Mouse (Mus musculus) kidney, adult 18-20 months (tissue): Measurements from ENCODE around the gene Pfkfb2.

Experiments
- DNase-seq: peaks from one replicate; pipeline ENCODE4 v3.0.0; 2021

Pfkfb2 gene

DNA sequence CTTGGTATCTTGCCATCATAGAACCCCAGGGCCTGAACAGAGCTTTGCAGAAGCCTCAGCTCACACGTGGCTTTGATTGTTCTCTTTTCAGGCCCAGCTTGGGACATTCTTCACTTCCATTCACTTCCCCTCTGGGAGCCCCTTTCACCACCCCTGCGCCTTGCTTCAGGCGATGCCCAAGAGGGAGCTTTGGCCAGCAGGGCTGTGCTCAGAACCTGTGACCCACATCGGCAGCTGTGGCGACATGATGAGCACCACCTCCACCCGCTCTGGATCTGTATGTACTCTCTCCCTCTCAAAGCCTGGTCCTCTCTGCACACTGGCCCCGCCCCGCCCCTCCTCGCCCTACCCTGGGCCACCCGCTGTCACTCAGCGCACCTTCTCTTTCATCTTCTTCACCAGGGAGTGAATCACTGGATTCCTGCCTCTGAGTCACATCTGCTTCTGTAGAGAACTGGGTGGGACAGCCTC is 8.4 kb upstream of the Pfkfb2 start:
- no peak for DNase-seq

GRCm38 (mm10) chr1:130734852-130735251 is 5.8 kb upstream of the Pfkfb2 start:
- no peak for DNase-seq

DNA sequence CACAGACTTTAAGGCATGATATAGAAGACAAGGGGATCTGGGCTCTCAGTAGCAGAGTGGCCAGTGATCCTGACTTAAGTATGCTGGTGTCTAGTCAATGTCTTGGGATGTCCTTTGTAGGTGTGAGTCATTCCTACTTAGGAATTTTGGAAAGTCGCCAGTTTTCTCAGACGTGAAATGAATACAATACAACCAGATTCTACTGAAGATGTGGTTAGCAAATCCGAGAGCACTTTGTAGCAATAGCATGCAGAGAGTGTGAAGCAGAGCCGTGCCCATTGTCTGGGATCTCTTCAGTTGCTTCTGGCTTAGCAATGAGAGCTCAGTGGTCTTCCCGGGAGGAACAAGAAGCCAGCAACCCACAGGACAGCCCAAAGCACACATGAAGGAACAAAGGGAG is 5.4 kb upstream of the Pfkfb2 start:
- peak; percentile 32 for DNase-seq

GRCm38 (mm10) chr1:130733671-130734070 is 4.6 kb upstream of the Pfkfb2 start:
- DNase-seq = peak; percentile 76

GRCm38 (mm10) chr1:130732706-130733658 is 3.9 kb upstream of the Pfkfb2 start:
- DNase-seq = no peak

GRCm38 (mm10) chr1:130731741-130732337 is 2.8 kb upstream of the Pfkfb2 start, which contains the start of gene AA986860:
Gene AA986860, plus strand, starts transcription at chr1:130731976.
- DNase-seq = peak; percentile 65

DNA sequence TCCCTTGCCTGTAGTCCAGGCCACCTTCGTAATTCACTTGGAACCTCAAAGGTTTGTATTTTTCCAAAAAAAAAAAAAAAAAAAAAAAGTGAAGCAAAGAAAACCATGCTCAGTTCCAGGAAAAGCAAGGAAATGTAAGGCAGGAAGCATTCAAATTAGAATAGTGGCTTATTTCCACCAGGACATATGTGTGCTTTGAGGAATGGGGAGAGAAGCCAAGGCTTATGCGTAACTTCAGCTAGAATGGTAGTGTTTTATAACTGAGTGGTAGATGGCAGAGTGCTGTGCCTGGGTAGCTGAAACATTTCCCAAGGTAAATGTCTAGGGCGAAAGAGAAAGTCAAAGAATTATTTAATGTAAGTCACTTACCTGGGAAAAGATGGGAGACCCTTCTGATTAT is 345 bp downstream of the Pfkfb2 start:
- no peak for DNase-seq

DNA sequence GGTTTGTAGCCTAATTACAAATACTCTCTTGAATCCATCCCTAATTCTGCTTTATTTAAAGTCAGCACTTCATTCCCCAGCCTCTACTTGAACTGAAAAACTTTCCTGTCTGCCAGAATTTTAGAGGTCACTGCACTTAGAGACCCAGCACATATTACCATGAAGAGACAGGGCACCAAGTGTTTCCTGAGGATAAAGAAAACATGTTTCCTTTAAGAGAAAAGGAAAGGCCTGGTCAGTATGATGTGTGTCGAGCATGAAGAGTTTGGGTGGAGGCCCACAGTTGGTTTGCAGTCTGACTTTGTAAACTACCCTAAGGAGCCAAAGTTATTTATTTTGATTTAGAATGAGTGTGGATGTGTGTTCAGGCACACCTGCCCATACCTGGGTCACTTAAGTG is 983 bp downstream of the Pfkfb2 start:
- DNase-seq = no peak

DNA sequence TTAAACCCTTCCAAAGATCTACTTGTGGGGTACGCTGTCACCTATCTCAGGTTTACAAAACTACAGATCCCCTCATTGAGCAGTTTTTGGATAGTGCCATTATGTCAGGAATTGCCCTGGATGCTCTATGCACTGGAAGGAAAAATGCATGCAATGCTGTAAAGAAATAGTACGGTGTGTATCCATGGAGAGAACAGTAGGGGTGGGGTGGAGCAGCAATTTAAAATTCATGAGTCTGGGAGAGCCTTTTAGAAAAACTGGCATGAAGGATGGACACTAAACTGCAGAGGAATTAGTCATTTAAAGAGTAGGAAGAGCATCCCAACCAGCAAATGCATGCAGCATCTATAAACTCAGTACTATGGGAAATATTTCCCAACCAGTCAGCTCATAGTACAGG is 2.7 kb downstream of the Pfkfb2 start:
- DNase-seq = no peak

DNA sequence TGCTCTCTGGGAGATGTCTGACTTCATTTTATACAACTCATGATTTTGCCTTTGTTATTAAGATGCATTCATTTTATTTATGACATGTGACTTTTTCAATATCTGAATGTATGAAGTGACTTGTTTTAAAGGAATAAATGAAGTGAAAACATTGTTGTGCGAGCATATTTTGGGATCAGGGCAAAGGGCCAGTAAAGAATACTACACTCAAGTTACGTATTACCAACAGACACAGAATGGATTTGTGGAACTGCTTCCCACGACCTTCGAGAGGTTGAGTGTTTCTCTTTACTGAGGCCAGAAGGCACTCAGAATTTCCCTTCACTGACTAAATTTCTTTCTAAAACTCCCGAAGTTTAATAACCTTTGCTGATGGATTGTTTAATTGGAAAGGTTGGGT is 4.8 kb downstream of the Pfkfb2 start:
- DNase-seq = no peak

DNA sequence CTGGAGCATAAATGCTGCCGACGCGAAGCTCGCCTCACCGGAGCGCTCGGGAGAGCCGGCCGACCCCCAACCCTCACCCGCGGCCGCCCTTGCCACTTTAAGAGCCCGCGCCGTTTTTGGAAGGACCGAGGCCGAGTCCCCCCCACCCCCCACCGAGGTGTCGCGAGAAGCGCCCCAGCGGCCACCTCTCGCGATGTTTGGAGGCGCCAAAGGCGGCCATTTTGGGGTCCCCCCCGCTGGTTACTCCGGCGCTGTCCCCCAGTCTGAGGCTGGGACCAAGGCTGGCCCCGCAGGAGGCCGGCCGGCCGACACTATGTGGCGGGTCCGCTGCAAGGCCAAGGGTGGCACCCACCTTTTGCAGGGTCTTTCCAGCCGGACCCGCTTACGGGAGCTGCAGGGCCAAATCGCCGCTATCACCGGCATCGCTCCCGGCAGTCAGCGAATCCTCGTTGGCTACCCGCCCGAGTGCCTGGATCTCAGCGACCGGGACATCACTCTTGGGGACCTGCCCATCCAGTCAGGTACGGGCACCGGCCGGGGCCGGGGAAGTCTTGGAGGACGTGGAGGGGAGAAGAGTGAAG is 11.7 kb downstream of the Pfkfb2 start, which contains the start of gene Yod1:
TSS of gene Yod1 (plus strand) at position 37 of the 581 bp plus-strand sequence.
- peak; percentile 92 for DNase-seq

- DNase-seq = no peak
Measured at GRCm38 (mm10) chr1:130716513-130717290, 12.4 kb downstream of the Pfkfb2 start.

DNA sequence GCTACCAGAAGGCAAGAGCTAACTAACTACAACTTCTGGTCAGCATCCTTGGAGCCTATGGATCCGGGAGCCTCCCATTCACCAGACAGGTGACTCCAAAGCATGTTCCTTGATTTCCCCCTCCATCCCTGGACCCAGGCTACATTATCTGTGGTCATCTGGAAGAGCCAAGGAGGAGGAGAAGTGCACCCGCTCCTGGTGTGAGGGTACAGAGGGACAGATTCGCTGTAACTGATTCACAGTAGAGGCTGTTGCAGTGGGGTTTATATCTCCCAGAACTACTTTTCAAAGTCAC is 12.9 kb downstream of the Pfkfb2 start:
- DNase-seq = no peak

DNA sequence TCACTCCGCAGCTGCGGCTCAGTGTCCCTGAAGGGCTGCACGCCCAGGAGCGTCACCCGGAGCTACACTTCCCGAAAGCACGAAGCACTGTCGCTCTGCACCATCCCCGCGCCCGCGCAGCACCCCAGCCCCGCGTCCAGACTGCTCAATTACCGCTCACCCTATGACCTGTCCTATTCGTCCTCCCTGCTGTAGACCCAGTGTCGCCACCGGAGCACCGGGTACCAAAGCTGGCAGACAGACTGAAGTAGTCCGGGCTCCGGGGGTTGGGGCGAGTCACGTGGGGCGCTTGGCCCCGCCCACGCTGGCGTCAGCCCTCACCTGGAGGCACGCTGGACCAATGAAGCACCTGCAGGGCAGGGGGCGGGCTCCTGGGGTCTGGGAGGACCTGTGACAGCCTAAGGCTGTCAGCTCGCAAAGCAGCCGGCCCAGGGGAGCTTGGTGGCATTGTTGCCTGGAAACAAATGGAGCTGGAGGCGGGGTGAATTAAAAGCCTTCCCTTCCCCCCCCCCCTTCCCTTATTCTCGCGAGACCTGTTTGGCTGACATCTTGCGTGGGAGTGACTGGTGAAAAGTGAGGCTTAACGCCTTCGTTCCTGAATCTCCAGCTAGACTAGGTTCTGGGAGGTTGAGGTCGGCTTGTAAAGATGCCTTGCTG is 13.4 kb downstream of the Pfkfb2 start, which contains the start of gene Gm29427:
TSS of gene Gm29427 (minus strand) at position 239 of the 657 bp plus-strand sequence.
- DNase-seq = peak; percentile 98

DNA sequence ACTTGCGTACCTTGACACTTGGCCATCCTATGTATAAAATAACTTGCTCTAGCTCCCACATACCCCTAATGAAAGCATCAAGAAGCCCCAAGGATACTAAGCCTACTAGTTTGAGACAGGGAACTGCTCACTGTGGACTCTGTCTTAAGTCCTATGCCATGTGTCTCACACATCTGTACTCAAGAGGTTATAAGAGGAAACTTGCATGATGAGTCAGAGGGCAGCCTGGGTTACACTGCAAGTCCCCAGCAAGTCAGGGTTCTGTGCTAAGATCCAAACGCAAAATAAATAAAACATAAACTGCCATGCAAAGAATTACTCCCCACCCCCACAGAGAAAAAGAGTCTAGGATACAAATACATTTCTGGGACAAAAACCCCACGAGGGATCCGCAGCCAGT is 15.0 kb downstream of the Pfkfb2 start:
- no peak for DNase-seq

DNA sequence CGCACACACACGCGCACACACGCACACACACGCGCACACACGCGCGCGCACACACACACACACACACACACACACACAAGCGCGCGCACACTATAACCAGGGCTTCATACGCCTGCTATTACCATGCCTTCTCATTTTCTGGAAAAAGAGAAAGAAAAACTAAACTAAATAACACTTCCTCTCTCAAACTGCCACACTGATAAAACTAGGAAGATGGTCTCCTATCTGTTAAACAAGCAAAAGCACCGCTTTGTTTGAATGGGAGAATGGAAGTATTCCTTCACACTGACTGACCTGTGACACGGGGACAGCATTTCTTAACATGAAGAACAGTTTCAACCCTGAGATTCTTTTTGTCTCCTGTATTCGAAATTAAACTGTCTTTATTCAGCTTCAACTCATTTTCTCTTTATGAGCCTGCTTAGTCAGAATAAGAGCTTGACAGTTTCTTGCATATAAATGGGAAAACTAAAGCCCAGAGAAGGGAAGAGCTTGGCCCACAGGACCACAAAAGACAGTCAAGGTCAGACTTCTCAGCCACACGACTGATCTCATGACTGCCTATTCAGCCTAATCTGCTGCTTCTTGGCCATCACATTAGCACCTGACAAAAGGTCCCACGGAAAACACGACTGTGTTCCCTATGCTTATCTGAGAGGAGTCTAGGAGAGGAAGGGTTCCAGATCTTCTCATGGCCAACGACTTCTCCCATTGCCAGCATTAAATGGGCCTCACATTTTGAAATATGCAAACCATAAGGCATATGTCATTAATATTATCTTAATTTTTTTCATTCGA is 18.6 kb downstream of the Pfkfb2 start:
- DNase-seq = no peak

DNA sequence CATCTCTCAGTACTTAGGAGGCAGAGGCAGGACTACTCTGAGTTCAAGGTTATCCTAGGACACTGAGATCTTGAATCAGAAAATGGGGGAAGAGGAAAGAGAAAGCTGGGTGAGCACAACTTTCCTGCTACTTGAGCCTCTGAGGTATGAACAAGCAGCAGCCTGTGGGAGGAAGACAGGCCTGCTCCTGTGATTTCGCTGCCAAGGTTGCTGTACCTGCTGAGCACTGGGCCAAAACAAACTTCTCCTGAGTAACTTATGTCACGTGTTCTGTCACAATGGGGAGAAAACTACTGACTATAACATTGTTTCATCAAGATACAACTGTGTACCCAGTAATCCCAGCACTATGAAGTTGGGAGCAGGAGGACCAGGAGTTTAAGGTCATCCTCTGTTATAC is 25.4 kb downstream of the Pfkfb2 start:
- DNase-seq = no peak

DNA sequence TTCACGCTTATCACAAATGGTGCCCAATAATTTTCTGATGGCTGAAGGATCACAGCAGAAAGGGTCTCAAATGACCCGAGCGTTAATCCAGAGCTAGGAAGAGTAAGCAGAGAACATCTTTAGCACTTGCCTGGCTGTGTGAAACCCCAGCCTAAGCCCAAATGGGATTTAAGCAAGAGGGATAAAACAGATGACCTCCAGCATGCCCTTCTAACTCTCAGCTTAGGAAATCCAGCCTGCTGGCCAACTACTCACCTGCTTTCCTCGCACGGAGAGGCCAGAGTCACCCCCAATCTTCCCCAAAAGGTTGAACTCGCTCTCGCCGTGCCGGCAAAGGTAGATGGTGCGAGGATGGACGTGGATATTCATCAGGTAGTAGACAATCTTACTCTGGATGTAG is 27.1 kb downstream of the Pfkfb2 start:
- DNase-seq = no peak

DNA sequence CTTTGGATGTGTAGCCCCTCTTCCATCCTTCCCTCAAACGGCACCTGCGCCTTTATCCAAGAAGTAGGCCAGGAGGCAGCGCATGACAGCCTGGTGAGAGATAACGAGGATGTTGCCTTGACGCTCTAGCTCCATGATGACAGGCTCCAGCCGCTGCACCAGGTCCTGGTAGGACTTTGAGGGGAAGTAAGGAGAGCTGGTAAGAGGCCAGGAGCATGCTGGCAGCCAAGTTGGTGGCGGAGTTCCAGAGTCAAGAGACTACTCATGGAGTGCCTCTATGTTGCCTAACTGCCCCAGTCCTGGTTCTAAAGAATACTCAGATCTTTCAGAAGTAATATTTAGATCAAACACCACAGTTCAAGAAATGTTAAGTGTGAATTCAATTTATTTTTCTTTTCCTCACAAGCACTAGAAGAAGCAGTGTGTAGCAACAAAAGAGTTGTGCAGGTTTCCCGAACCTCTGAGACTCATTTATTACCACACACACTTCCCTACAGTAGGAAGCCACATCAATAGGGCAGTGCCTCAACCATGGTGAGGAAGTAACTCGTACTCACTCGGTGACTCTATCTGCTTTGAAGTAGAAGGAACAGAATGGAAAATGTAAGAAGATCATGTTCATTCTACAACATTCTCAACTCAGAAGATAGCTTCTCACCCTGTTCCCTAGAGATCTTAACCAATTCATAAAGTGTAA is 29.0 kb downstream of the Pfkfb2 start:
- no peak for DNase-seq

DNA sequence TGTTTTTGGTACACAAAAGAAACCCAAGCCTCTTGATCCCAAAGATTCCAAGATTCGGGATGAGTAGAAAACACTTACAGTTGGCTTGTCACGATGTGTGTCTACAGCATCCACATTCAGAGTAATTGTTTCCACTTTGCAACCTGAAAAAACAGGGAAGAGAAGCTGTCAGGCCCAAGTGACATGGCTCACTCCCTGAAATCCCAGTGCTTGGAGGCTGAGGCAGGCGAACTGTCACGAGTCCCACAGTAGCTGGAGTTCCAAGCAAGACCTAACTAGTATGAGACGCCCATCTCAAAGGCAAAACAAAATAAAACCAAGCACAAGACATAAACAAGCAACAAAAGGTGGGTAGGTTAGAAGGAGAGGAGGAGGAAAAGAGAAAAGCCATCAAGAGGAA is 30.5 kb downstream of the Pfkfb2 start:
- DNase-seq = no peak

- no peak for DNase-seq
Measured at GRCm38 (mm10) chr1:130683905-130684304, 45.1 kb downstream of the Pfkfb2 start.
